Comparison of ENCODE assay signal across 9 mouse cellular contexts in genomic region chr15:89428136-89428790, GRCm38 (mm10). TPM values are rescaled to one million over a fixed set of nuclear protein-coding genes. Genes with fewer than 3 reads are reported as not detected.
DNase-seq lines count a peak whose midpoint lies in the region; ATAC-seq lines count a peak whose summit lies in the region.
"Had no signal": no experiment of that assay in that cellular context is flagged by ENCODE, and none has a peak within 500 bp of the region (broad histone marks: within the 10 kb centered on the region; RNA-seq: fewer than 3 reads in every experiment).

No protein-coding gene starts in this region.

- peak overlapping the region; percentile 92 for H3K4me3 ChIP-seq in kidney, embryonic 15.5 days (replicated peaks)
- peak overlapping the region; percentile 81 for H3K4me3 ChIP-seq in embryonic facial prominence, embryonic 13.5 days
- peak overlapping the region; percentile 89 for H3K4me3 ChIP-seq in intestine, embryonic 14.5 days (ENCODE audit: low read depth, low read length)

- H3K4me2 ChIP-seq in kidney, embryonic 15.5 days, result peak overlapping the region; percentile 94
- H3K4me2 ChIP-seq in embryonic facial prominence, embryonic 13.5 days, result peak overlapping the region; percentile 73
- H3K4me2 ChIP-seq in intestine, embryonic 14.5 days (ENCODE audit: low read length), result peak overlapping the region; percentile 90

- intact Hi-C loops in gastrocnemius, postnatal 36 days (cut with DNase I), result loop anchor here (5.0 kb wide), 1 partner anchor 56 kb away; the partner anchor contains the start of gene Sco2

- DNase-seq in kidney, postnatal 36 days, result no peak
- no peak for DNase-seq in intestine, embryonic 14.5 days (ENCODE audit: low spot score)
- DNase-seq in naive thymus-derived CD4-positive, alpha-beta T cell, adult 2 months (ENCODE audit: low read depth), result peak; percentile 15
- no peak for DNase-seq in ovary, postnatal 10 days (ENCODE audit: low spot score)
- no peak for DNase-seq in gastrocnemius, postnatal 36 days
- DNase-seq in layer of hippocampus, adult 11-12 months (ENCODE audit: low spot score), result no peak
- DNase-seq: gastrocnemius, postnatal 10 days had no signal

- no peak for ATAC-seq in kidney, embryonic 15.5 days (replicated peaks; ENCODE audit: low FRiP score)
- no peak for ATAC-seq in embryonic facial prominence, embryonic 13.5 days (ENCODE audit: insufficient number of reproducible peaks, insufficient read depth, low FRiP score, low TSS enrichment, low read depth)
- ATAC-seq in intestine, embryonic 14.5 days (replicated peaks; ENCODE audit: low FRiP score, low TSS enrichment, low read depth), result no peak

- no peaks in the 10 kb centered on the region for H3K27me3 ChIP-seq in kidney, embryonic 15.5 days
- H3K27me3 ChIP-seq in embryonic facial prominence, embryonic 13.5 days, result no peaks in the 10 kb centered on the region
- H3K27me3 ChIP-seq in intestine, embryonic 14.5 days (replicated peaks; ENCODE audit: control insufficient read depth, insufficient read depth, low read length), result no peaks in the 10 kb centered on the region

- no peak overlapping the region for H3K27ac ChIP-seq in kidney, embryonic 15.5 days
- no peak overlapping the region for H3K27ac ChIP-seq in embryonic facial prominence, embryonic 13.5 days
- no peak overlapping the region for H3K27ac ChIP-seq in intestine, embryonic 14.5 days (ENCODE audit: low read depth)

- H3K36me3 ChIP-seq in kidney, embryonic 15.5 days, result peaks cover 27% of the 10 kb centered on the region
- peaks cover 36% of the 10 kb centered on the region for H3K36me3 ChIP-seq in embryonic facial prominence, embryonic 13.5 days
- peaks cover 23% of the 10 kb centered on the region for H3K36me3 ChIP-seq in intestine, embryonic 14.5 days (ENCODE audit: control insufficient read depth, insufficient read depth, low read length)

- 85% methylated on average over 19 of the region's 19 CpGs for WGBS in kidney, embryonic 15.5 days
- 85% methylated on average over 19 of the region's 19 CpGs for WGBS in embryonic facial prominence, embryonic 13.5 days
- WGBS in intestine, embryonic 14.5 days, result 83% methylated on average over 19 of the region's 19 CpGs

- H3K4me1 ChIP-seq in kidney, embryonic 15.5 days, result peaks cover 27% of the 10 kb centered on the region
- H3K4me1 ChIP-seq in embryonic facial prominence, embryonic 13.5 days, result peaks cover 16% of the 10 kb centered on the region
- H3K4me1 ChIP-seq in intestine, embryonic 14.5 days (replicated peaks; ENCODE audit: control insufficient read depth, insufficient read depth, low read length), result peaks cover 14% of the 10 kb centered on the region; the same call in 1 of the 2 replicates

- H3K9ac ChIP-seq in kidney, embryonic 15.5 days, result peak overlapping the region; percentile 81
- peak overlapping the region; percentile 81 for H3K9ac ChIP-seq in embryonic facial prominence, embryonic 13.5 days
- H3K9ac ChIP-seq in intestine, embryonic 14.5 days (ENCODE audit: low read length), result no peak overlapping the region

- H3K9me3 ChIP-seq in kidney, embryonic 15.5 days (replicated peaks), result no peaks in the 10 kb centered on the region
- no peaks in the 10 kb centered on the region for H3K9me3 ChIP-seq in embryonic facial prominence, embryonic 13.5 days
- H3K9me3 ChIP-seq in intestine, embryonic 14.5 days (ENCODE audit: control insufficient read depth, low read length), result no peaks in the 10 kb centered on the region

RNA-seq across cellular contexts. Expression of gene C730034F03Rik, which starts 1.1 kb away (rescaled TPM):
- 3.7 and 3.8 TPM in 2 replicates for polyA plus RNA-seq in kidney, embryonic 15.5 days (2015; fragmentation: Nextera tagmentation; extraction: Ambion mirVana)
- polyA plus RNA-seq in embryonic facial prominence, embryonic 13.5 days (2015; fragmentation: Nextera tagmentation; extraction: Ambion mirVana), result 5.5 and 6.0 TPM in 2 replicates
- 1.7 and 2.2 TPM in 2 replicates for polyA plus RNA-seq in intestine, embryonic 14.5 days (2014; fragmentation: Nextera tagmentation; extraction: Ambion mirVana)
- total RNA-seq in gastrocnemius, postnatal 36 days (2021), result under 1 TPM; 0.20 to 0.47 TPM

RNA-seq across cellular contexts. Expression of gene Gm44502, which starts 1.2 kb away (rescaled TPM):
- 0.15 TPM in 1 of 2 replicates, not detected in the other for polyA plus RNA-seq in kidney, embryonic 15.5 days (2015; fragmentation: Nextera tagmentation; extraction: Ambion mirVana)
- polyA plus RNA-seq in embryonic facial prominence, embryonic 13.5 days (2015; fragmentation: Nextera tagmentation; extraction: Ambion mirVana), result not detected in 2 replicates
- not detected in 2 replicates for polyA plus RNA-seq in intestine, embryonic 14.5 days (2014; fragmentation: Nextera tagmentation; extraction: Ambion mirVana)
- 1 to 10 TPM in 1 of 2 experiments, not detected in 1; 1.5 TPM for total RNA-seq in gastrocnemius, postnatal 36 days (2021)

RNA-seq across cellular contexts. Expression of gene Chkb, which starts 1.4 kb away (rescaled TPM):
- polyA plus RNA-seq in kidney, embryonic 15.5 days (2015; fragmentation: Nextera tagmentation; extraction: Ambion mirVana), result 57.2 and 62.0 TPM in 2 replicates
- polyA plus RNA-seq in embryonic facial prominence, embryonic 13.5 days (2015; fragmentation: Nextera tagmentation; extraction: Ambion mirVana), result 59.3 and 71.1 TPM in 2 replicates
- polyA plus RNA-seq in intestine, embryonic 14.5 days (2014; fragmentation: Nextera tagmentation; extraction: Ambion mirVana), result 46.3 and 49.7 TPM in 2 replicates
- total RNA-seq in gastrocnemius, postnatal 36 days (2021), result 10 to 100 TPM; 20.8 to 30.0 TPM

RNA-seq across cellular contexts. Expression of gene Cpt1b, which starts 2.6 kb away (rescaled TPM):
- polyA plus RNA-seq in kidney, embryonic 15.5 days (2015; fragmentation: Nextera tagmentation; extraction: Ambion mirVana), result 3.9 and 4.4 TPM in 2 replicates
- 0.55 and 0.66 TPM in 2 replicates for polyA plus RNA-seq in embryonic facial prominence, embryonic 13.5 days (2015; fragmentation: Nextera tagmentation; extraction: Ambion mirVana)
- polyA plus RNA-seq in intestine, embryonic 14.5 days (2014; fragmentation: Nextera tagmentation; extraction: Ambion mirVana), result 0.60 and 0.76 TPM in 2 replicates
- total RNA-seq in gastrocnemius, postnatal 36 days (2021), result 100 to 1,000 TPM; 255 to 278 TPM

RNA-seq across cellular contexts. Expression of gene Syce3, which starts 18.0 kb away (rescaled TPM):
- not detected in 2 replicates for polyA plus RNA-seq in kidney, embryonic 15.5 days (2015; fragmentation: Nextera tagmentation; extraction: Ambion mirVana)
- polyA plus RNA-seq in embryonic facial prominence, embryonic 13.5 days (2015; fragmentation: Nextera tagmentation; extraction: Ambion mirVana), result not detected in 2 replicates
- polyA plus RNA-seq in intestine, embryonic 14.5 days (2014; fragmentation: Nextera tagmentation; extraction: Ambion mirVana), result not detected in 2 replicates
- not detected for total RNA-seq in gastrocnemius, postnatal 36 days (2021)
- total RNA-seq: gastrocnemius, postnatal 10 days had no signal
